Mouse (Mus musculus) midbrain, embryonic 11.5 days (tissue): ENCODE data around the gene Zfyve21. TPM values are rescaled to one million over a fixed set of nuclear protein-coding genes. Genes with fewer than 3 reads are reported as not detected.

Experiments used
- ATAC-seq: fragments of 200-750 bp; cut with Nextera tagmentation; 2 replicates; pipeline ENCODE4 v1.8.0; 2017; ENCODE audit warnings: moderate TSS enrichment, moderate library complexity; ENCODE audit not compliant: low FRiP score
- DNase-seq: peaks from one replicate; pipeline ENCODE4 v3.0.0; 2015; ENCODE audit warnings: low spot score; ENCODE audit errors: missing footprints
- H3K27ac ChIP-seq: fragments of 300-500 bp; sonication (generic); 2 replicates; pipeline ENCODE4 v1.5.1; 2014; ENCODE audit warnings: low read depth, low read length
- H3K27me3 ChIP-seq: fragments of 300-500 bp; sonication (generic); 2 replicates; pipeline ENCODE4 v1.6.1; 2014; ENCODE audit warnings: mild to moderate bottlenecking, low read length, moderate library complexity, mixed read lengths; ENCODE audit not compliant: control insufficient read depth, insufficient read depth
- H3K36me3 ChIP-seq: fragments of 300-500 bp; sonication (generic); 2 replicates; pipeline ENCODE4 v1.6.1; 2014; ENCODE audit warnings: mild to moderate bottlenecking, low read length, moderate library complexity, mixed read lengths; ENCODE audit not compliant: control insufficient read depth, insufficient read depth
- H3K4me1 ChIP-seq: fragments of 300-500 bp; sonication (generic); 2 replicates; pipeline ENCODE4 v1.6.1; 2014; ENCODE audit warnings: low read length; ENCODE audit not compliant: control insufficient read depth, insufficient read depth
- H3K4me2 ChIP-seq: fragments of 300-500 bp; sonication (generic); 2 replicates; pipeline ENCODE4 v1.6.1; 2014; ENCODE audit warnings: mild to moderate bottlenecking, moderate library complexity
- H3K4me3 ChIP-seq: fragments of 300-500 bp; sonication (generic); 2 replicates; pipeline ENCODE4 v1.5.1; 2014; ENCODE audit warnings: low read depth, low read length
- H3K9ac ChIP-seq: fragments of 300-500 bp; sonication (generic); 2 replicates; pipeline ENCODE4 v1.6.1; 2014; ENCODE audit warnings: low read length
- H3K9me3 ChIP-seq: fragments of 300-500 bp; sonication (generic); 2 replicates; pipeline ENCODE4 v1.6.1; 2016; ENCODE audit warnings: low read length; ENCODE audit not compliant: control insufficient read depth
- whole genome bisulfite sequencing: fragments of 180-500 bp; shearing (Covaris S2); extraction: QIAGEN DNeasy Blood & Tissue Kit; methylation state at CpG from one replicate; pipeline ENCODE4 v1.1.7; 2014; 5-methylcytosine and 5-hydroxymethylcytosine counted together
- polyA plus RNA-seq: library from polyadenylated mRNA; unstranded; fragments of >200 nt; fragmentation: Nextera tagmentation; extraction: Ambion mirVana; gene quantifications from 2 replicates; pipeline ENCODE4 v1.2.1, GENCODE M21; 2014

Gene Zfyve21
- polyA plus RNA-seq, 1 experiment from 2014 or later: 63.7 TPM

DNA sequence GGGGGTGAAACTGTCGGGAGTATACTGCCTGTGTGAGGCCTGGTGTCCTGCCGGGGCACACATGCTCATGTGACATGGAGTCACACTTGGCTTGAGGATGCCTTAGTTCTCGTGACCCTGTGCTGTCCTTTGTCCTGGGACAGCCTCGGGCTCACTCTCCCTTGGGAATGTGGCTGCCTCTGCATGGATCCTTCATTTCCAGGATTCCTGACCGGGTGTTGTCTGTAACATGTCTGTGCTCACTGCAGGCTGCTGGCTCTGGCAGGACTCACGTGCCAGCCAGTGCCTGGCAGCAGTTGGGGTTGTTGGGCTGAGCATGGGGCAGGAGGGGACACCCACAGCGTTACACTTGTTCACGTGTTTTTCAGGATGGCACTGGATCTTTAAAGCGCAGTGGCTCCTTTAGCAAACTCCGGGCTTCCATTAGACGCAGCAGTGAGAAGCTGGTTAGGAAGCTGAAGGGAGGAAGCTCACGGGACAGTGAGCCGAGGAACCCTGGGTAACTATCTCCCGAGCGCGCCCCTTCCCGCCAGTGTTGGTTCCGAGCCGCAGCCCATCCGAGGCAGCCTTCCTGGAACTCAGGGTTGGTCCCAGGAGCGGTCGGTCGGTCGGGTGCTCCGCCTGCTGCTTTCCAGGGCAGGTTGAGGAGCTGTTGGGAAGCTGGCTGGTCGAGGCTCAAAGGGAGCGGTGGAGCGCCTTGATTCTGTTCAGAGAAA is 18.6 kb upstream of the Zfyve21 start:
- Histone ChIP-seq H3K27me3 (no peaks in the 10 kb centered on the region), H3K9ac (no peak overlapping the region), H3K36me3 (peaks cover 19% of the 10 kb centered on the region), H3K27ac (no peak overlapping the region), H3K4me2 (no peak overlapping the region), H3K4me3 (no peak overlapping the region), H3K4me1 (no peaks in the 10 kb centered on the region), H3K9me3 (no peaks in the 10 kb centered on the region)
- ATAC-seq (no peak), DNase-seq (no peak)
- WGBS: 91% methylated on average over 28 of the region's 28 CpGs

DNA sequence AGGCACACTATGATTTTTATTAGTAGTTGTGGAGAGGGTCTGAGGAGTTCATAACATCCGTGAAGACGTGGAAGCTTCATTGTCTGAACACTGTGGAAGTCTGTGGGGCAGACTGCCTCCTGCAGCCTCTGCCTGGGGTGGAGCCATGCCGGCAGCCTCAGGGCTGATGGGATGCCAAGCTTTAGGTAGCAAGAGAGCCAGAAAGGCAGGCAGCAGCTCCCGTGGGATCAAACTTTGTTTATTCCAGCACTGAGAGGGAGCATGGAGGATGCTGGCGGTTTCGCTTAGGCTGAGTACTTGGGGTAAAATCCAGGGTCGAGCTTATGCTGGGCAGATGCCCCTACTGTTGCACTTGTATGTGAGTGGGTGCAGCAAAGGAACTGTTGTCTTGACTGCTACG is 16.7 kb upstream of the Zfyve21 start:
- 90% methylated on average over 8 of the region's 8 CpGs for WGBS
- Histone ChIP-seq H3K9ac (no peak overlapping the region), H3K4me2 (no peak overlapping the region), H3K27me3 (no peaks in the 10 kb centered on the region), H3K4me1 (no peaks in the 10 kb centered on the region), H3K36me3 (peaks cover 16% of the 10 kb centered on the region), H3K4me3 (no peak overlapping the region), H3K27ac (no peak overlapping the region), H3K9me3 (no peaks in the 10 kb centered on the region)
- ATAC-seq: no peak
- DNase-seq: no peak

DNA sequence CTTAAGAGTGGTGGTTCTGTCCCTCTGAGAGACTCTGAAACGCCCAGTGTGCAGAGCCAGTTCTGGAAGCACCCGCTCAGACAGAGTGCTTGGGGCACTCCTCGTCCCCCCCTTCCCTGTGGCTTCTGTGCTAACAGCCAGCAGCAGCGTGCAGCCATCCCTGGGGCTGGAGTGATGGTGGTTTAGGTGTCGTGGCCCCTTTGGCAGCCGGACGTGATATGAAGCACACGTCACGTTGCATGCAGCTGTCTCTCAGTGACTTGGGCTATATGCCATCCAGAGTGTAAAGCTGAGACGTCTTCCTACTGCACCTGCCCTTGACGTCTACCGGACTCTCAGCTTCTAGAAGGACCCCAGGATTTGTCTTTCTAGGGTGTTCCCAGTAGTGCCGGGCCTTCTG is 15.5 kb upstream of the Zfyve21 start:
- DNase-seq (no peak), ATAC-seq (no peak)
- peaks cover 25% of the 10 kb centered on the region for H3K36me3 ChIP-seq

DNA sequence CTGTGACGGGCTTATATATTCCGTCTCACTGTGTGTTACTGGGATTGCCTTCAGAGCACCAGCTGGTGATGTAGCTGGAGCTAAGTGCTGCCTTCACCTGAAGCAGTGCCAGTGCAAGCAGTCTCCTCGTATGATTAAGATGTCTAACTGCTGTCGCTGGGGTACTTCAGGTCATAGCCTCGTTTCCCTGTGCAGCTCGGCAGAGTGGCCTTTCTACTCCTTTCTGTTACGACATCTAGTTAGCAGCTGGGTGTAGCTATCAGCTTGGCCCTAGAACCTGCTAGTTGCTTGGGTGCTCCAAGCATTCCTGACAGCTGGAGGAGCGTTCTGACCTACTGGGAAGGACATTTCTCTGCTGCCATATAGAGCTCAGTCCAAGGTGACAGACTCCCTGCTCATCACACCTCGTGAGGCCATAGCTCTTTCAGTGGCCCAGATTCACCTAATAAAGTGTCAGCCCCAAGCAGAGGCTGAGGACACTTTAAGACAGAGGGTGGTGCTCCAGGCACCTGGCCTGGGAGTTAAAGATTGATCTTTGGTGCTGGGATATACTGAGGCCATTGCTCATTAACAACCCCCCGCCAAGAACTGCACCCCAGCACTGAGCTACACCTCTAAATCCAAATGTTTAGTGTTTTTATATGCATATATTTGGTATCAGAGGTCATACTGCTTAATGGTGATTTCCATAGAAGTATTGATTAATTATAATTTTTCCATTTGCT is 13.3 kb upstream of the Zfyve21 start:
- Histone ChIP-seq H3K9ac (no peak overlapping the region), H3K27me3 (no peaks in the 10 kb centered on the region), H3K4me2 (no peak overlapping the region), H3K27ac (no peak overlapping the region), H3K4me1 (no peaks in the 10 kb centered on the region), H3K9me3 (no peaks in the 10 kb centered on the region), H3K36me3 (peaks cover 18% of the 10 kb centered on the region), H3K4me3 (no peak overlapping the region)
- no peak for DNase-seq
- WGBS: 87% methylated on average over 10 of the region's 10 CpGs
- no peak for ATAC-seq

More for the DNA sequence above, 15.5 kb upstream of the Zfyve21 start:
- Histone ChIP-seq H3K4me1 (no peaks in the 10 kb centered on the region), H3K27me3 (no peaks in the 10 kb centered on the region), H3K27ac (no peak overlapping the region), H3K4me2 (no peak overlapping the region), H3K9ac (no peak overlapping the region), H3K9me3 (no peaks in the 10 kb centered on the region), H3K4me3 (no peak overlapping the region)
- WGBS: 94% methylated on average over 13 of the region's 13 CpGs

DNA sequence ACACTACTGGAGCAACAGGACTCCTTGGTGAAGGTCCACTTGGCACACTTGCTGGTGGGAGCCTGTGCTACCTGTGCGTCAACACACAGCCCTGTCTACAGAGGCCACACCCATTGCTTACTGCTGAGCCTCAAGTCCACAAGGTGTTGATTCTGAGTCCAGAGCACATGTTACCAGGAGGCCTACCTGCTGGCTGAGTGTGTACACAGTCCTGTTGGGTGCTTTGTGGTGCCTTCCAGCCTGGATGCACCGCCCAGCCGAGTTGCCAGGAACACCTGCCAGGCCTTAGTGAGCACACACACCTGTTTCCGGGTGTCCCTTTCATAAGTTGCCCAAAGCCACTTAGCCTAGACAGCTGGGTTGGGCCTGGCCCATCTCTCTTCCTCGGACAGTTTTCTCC is 10.4 kb upstream of the Zfyve21 start:
- no peak for DNase-seq
- 96% methylated on average over 5 of the region's 5 CpGs for WGBS
- H3K4me3 ChIP-seq: no peak overlapping the region
- no peaks in the 10 kb centered on the region for H3K4me1 ChIP-seq
- no peaks in the 10 kb centered on the region for H3K27me3 ChIP-seq
- H3K36me3 ChIP-seq: peaks cover 31% of the 10 kb centered on the region
- no peak for ATAC-seq
- H3K4me2 ChIP-seq: no peak overlapping the region
- H3K9ac ChIP-seq: no peak overlapping the region
- H3K27ac ChIP-seq: no peak overlapping the region
- no peaks in the 10 kb centered on the region for H3K9me3 ChIP-seq

DNA sequence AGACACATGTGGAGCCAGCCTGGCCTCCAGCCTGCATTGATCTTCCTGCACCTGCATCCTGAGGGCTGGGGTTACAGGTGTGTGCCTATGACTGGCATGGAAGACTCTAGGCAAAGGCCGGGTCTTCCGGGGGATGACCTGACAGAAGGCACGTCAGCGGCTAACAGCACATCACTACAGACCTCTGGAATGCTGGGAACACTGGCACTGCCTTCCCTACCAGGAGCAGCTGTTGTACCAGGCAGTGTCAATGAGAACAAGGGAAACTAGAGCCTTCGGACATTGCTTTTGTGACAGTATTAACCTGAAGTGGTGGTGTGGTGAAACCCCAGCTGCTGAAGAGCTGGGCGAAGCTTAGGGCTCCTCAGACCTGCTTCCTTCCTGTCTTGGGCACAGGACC is 5.2 kb upstream of the Zfyve21 start:
- H3K27ac ChIP-seq: no peak overlapping the region
- no peaks in the 10 kb centered on the region for H3K27me3 ChIP-seq
- H3K4me3 ChIP-seq: no peak overlapping the region
- H3K4me2 ChIP-seq: no peak overlapping the region
- WGBS: 90% methylated on average over 6 of the region's 6 CpGs
- H3K9me3 ChIP-seq: no peaks in the 10 kb centered on the region
- peaks cover 13% of the 10 kb centered on the region for H3K4me1 ChIP-seq
- H3K36me3 ChIP-seq: peaks cover 13% of the 10 kb centered on the region; the same call in 1 of the 2 replicates
- ATAC-seq (no peak), DNase-seq (no peak)
- H3K9ac ChIP-seq: no peak overlapping the region

DNA sequence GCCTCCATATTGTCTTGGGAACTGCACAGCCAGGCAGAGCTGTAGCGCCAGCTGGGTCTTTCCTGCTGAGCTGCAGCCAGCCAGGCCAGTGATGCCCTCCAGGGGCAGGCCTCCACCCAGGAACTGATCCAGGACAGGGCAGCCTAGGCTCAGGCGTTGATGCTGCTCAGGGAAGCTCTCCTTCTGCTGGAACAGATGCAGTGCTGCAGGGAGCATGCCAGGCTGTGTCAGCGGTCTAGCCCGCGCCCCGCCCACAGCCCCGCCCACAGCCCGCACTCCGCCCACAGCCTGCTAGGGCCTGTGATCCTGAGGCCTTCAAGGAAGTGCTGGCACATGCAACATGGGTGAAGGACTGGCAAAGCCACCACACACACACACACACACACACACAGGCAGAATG is 4.2 kb upstream of the Zfyve21 start:
- H3K9me3 ChIP-seq: no peaks in the 10 kb centered on the region
- H3K4me1 ChIP-seq: peaks cover 14% of the 10 kb centered on the region
- ATAC-seq (peak; percentile 15), DNase-seq (peak; percentile 96)
- H3K36me3 ChIP-seq: peaks cover 13% of the 10 kb centered on the region; the same call in 1 of the 2 replicates
- 0 out of 2 replicates have a peak overlapping the region, but pooled peaks have one; percentile 8 for H3K27ac ChIP-seq
- no peaks in the 10 kb centered on the region for H3K27me3 ChIP-seq
- no peak overlapping the region for H3K9ac ChIP-seq
- H3K4me2 ChIP-seq: no peak overlapping the region
- no peak overlapping the region for H3K4me3 ChIP-seq
- 4% methylated on average over 9 of the region's 9 CpGs for WGBS

DNA sequence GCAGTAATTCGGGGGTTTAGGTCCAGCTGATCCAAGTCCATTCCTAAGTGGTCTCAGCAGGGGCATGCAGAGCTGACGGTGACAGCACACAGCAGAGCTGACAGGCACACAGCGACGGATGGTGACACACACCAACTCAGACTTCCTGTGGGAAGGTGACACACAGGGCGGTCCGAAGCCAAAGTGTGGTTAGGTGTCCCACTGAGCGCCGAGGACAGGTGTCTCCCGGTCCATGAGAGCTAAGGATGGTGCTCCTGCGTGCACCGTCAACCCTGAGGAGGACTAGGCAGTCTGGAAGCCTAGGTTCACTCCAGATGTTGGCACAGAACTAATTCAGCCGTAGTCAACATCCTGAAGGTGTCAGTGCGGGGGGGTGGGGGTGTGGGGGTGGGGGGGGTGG is 1.9 kb upstream of the Zfyve21 start:
- WGBS: 88% methylated on average over 13 of the region's 13 CpGs
- H3K4me3 ChIP-seq: no peak overlapping the region
- H3K9ac ChIP-seq: no peak overlapping the region
- H3K4me2 ChIP-seq: no peak overlapping the region
- H3K36me3 ChIP-seq: peaks cover 10% of the 10 kb centered on the region; the same call in 1 of the 2 replicates
- no peak for ATAC-seq
- peak; percentile 54 for DNase-seq
- no peaks in the 10 kb centered on the region for H3K27me3 ChIP-seq
- H3K27ac ChIP-seq: no peak overlapping the region
- H3K9me3 ChIP-seq: no peaks in the 10 kb centered on the region
- H3K4me1 ChIP-seq: peaks cover 30% of the 10 kb centered on the region

DNA sequence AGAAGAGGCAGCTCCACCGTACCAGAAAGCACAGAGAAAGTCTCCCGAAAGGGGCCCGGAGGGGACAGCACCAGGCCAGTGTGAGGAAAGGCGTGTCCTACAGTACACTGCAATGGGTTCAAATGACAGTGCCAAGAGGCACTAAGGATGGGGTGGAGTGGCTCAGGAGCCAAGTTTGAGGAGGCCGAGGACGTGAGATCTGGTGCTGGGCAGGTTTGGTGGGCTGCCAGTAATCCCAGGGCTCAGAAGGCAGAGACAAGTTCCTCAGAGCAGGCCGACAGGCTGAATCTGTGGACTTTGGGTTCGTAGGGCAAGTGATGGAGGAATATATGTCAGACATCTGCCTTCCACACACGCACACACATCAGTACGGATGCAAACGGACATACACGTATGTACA is 1.4 kb upstream of the Zfyve21 start:
- ATAC-seq: no peak
- Histone ChIP-seq H3K4me1 (peaks cover 30% of the 10 kb centered on the region), H3K4me3 (peak overlapping the region; percentile 56)

More for the DNA sequence above, 1.4 kb upstream of the Zfyve21 start:
- Histone ChIP-seq H3K36me3 (peaks cover 8% of the 10 kb centered on the region; the same call in 1 of the 2 replicates), H3K9ac (peak overlapping the region; percentile 70), H3K4me2 (peak overlapping the region; percentile 69), H3K27me3 (no peaks in the 10 kb centered on the region), H3K9me3 (no peaks in the 10 kb centered on the region), H3K27ac (no peak overlapping the region)
- DNase-seq: no peak
- 77% methylated on average over 12 of the region's 12 CpGs for WGBS
